Mouse (Mus musculus) T-cell, adult 66 days (primary cell): ENCODE measurements around the gene Nelfb. TPM values are rescaled to one million over a fixed set of nuclear protein-coding genes. Genes with fewer than 3 reads are reported as not detected.

Source experiments
- total RNA-seq, 2 experiments: library from RNA; stranded (reverse); gene quantifications; 3 replicates in 1 of 2; 4 replicates in 1 of 2; pipeline ENCODE4 v1.2.4; 2023

Gene Nelfb
- total RNA-seq, result 10 to 100 TPM; 74.8 to 89.9 TPM

DNA sequence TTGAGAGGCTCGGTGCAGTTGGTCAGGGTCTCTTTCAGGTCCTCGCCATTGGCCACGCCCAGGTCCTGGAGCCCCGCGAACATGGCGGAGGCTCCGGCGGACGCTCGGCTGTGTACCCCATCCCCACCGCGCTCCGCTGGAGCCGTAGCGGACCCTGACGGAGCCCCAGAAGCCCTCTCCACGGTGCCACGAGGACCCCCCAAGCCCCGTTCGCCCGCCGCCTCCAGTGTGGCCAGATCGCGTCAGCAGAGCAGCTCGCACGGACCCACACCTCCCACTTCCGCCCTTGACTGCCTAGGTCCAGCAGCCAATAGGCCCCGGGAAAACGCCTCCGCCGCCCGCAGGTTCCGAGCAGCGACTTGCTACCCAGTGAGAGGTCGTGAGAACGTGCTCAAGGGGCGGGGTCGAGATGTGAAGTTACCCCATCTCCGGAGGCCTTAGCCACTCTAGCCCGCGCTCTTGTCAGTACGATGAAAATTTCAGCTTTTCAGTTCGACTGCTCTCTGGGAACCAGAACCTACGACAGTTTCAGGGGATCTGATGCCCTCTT is at the start of gene Nelfb:
Gene Nelfb (minus strand): TSS at position 369 of the 550 bp plus-strand sequence.

DNA sequence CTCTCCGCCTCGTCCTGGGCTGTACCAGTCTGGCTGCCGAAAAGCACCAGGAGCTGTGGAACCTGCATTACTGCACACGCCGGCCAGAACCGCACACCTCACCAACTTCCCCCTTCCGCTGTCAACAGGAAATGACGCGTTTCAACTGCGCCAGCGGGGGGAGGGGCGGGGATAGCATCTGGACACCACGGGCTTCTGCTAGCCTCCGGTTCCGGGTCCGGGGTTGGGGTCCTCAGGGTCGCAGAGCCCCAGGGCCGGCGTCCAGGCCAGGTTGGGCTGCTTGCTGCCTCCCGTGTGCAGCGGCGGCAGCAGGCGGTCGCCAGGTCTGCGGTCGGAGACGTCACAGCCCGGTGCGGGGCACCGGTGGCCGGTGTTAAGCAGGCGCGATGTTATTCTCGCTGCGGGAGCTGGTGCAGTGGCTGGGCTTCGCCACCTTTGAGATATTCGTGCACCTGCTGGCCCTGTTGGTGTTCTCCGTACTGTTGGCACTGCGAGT is 44.0 kb upstream of the Nelfb start, which contains the start of gene Tmem203:
Gene Tmem203 (plus strand): TSS at position 156 of the 496 bp plus-strand sequence.

DNA sequence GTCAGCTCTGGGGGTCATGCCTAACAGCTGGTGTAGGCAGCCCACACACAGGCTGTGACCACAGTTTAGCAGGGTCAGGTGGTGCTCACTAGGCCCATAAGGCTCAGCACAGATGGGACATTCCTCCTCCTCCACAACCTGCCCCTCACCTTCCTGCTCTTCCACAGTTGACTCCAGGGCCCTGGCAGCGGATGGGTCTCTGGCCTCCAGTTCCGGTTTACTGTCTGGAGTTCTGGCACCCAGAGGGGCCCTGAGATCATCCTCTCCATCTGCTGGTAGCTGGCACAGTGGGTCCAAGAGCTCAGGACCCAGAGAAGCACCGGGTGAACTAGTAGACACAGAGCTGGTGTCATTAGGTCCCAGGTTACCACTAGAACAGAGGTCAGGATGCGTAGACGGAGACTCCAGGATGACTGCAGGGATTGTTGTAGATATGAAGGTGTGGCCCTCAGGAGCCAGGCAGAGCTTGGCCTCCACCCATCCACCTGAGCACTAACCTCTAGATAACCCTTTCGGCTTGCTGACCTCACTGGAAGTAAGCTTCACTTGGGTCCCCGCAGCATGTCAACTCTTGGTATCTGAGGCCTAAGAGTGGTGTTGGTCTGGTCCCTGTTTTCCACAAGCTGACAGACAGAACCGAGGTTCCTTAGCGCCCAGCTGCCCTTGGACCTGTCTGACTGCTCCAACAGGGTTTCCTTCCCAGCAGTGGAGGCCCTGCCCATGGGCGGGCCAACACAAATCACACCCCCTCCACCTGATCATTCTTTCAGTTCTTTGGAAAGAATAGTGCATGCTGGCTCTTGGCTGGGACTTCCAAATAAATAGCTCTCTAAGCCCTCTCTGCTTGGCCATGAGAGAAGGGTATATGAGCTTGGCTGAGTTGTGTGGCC is 35.1 kb upstream of the Nelfb start, which contains the start of gene AL732309.1:
Gene AL732309.1 (minus strand): TSS at position 681 of the 890 bp plus-strand sequence.

DNA sequence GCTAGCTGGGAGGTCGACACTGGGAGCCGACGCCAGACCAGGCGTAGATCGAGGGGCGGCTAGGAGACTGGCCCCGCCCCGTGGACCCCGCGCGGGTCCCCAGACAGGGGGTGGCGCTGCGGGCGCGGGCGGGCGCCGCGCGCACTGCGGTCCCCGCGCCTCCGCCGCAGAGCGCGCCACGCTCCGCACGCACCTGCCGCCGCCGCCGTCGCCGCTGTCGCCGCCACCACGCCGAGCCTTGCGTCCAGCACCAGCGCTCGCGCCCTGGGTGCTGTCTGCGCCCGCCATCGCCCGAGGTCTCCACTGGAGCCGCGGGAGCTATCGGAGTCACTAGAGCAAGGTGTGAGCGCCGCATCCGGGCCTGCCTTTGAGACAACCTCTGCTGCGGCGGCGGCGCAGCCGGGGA is 30.8 kb upstream of the Nelfb start, which contains the start of the genes Rnf208 and Cysrt1:
Gene Rnf208 (plus strand): TSS at position 155 of the 406 bp plus-strand sequence.
Gene Cysrt1 (minus strand): TSS at position 352 of the 406 bp plus-strand sequence.

DNA sequence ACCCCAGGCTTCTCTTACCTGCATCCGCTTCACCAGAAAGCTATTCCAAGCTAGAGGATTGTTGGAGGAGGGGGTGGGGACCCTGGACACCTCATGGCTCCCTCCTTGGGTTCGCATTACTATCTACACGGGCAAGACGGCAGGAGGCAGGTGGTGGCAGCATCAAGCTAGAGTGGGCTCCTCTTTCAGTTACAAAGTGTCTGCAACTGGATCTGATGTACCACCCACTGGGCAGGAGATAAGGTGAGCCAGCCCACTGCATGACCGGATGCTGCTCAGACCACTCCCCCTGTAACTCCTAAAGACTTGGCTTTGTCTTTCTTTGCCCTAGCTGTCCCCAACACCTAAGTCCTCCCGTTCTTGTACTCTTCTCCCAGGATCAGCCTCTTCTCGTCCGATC is 25.3 kb upstream of the Nelfb start, which contains the start of gene Rnf224:
Gene Rnf224 (minus strand): TSS at position 174 of the 400 bp plus-strand sequence.

DNA sequence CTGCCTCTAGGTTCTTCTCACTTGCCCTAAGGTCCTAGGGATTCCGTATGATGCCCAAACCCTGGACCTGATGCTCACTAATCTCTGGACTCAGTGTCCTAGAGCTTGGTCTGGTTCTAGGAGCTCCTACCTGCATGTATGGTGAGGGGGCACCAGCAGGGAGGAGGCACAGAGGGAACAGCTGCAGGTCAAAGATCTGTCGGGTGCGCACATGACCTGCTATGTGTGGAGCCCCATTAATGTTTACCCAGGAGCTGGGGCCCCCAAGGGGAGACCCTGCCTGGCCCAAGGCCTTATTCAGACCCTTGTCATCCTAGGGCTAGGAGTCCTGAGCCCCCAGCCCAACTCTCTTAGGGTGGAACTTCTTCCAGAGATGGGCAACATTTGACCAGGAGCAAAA is 22.8 kb upstream of the Nelfb start, which contains the start of gene Slc34a3:
Gene Slc34a3 (minus strand): TSS at position 315 of the 400 bp plus-strand sequence.

DNA sequence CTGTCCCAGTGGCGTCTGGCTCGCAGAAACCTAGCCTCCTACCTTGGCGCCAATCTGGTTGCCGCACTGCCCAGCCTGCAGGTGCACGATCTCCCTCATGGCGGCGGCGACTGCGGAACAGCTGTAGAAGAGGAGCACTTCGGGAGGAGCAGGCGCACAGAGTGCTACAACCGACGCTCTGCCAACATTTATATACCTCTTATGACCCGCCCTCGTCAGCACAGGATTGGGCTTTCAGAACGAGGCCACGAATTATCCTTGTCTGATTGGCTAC is 13.1 kb upstream of the Nelfb start, which contains the start of gene Tubb4b:
Gene Tubb4b (minus strand): TSS at position 211 of the 274 bp plus-strand sequence.

DNA sequence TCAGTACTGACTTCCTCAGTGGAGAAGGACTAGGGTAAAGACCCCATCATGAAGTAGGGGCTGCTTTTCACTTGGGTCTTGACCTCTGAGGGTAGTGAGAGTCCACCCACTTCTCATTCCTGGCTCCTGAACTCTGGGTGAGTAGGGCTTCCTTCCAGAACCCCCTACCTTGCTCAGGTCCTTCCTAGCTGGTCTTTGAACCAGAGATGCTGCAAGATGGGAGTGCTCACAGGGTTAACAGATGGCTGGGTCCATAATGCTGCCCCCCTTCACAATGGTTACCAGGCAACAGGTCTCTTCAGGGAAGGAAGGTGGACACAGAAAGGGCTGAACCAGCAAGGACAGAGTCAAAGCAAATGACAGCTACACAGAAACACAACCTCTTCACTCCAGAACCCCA is 7.2 kb upstream of the Nelfb start, which contains the start of gene Fam166a:
Gene Fam166a (plus strand): TSS at position 301 of the 400 bp plus-strand sequence.

DNA sequence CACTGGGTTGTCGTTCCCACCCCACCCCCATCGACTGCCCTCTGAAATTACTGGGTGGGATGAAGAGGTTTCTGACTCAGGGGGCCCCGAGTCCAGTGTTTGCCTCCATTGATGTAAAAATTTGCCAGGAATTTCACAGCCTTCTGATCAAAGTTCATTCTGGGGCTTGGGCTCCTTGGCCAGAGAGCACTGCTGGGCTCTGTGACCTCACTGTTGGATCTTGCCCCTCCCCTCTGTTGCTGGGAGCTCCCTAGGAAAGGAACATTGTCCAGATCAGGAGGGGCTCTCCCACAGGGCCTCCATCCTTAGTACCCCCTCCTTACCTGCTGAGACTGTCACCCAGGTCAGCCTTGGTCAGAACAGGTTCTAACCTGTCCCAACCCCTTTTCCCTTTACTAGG is 3.2 kb upstream of the Nelfb start, which contains the start of gene Stpg3:
Gene Stpg3 (minus strand): TSS at position 194 of the 400 bp plus-strand sequence.

DNA sequence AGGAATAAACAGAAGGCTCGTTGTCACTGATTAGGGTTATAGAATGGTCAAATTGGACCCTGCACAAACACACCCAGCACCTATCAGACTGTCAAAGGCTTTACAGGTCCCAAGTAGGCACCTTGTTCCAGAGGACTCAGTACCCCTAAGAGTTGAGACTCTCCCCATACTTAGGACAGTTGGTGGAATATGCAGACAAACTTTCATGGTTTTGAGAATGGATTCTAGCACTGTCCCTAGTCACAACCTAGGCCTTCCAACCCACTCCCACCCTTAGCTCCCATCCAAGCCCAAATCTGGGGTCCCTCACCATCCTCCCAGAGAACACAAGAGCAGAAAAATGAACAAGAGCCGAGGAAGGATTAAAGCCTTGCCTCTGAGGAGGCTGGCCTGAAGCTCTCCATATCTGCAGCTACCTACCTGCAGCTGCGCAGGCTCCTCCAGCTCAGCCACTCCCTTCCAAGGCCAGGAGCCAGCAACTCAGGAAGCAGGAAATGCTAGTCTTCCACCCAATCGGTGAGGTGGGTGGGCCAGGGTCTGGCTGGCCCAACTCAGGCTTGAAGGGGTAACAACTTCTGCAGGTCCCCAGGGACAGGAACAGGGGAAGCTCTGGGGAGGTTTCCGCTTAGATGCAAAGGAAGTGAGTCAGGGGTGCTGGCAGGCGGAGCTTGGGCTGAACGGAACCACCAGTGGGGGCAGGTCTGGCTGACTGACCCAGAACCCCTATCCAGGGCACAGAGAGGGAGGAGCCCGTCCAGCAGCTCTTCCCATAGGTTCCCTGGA is 14.9 kb downstream of the Nelfb start, which contains the start of gene Tor4a:
Gene Tor4a (minus strand): TSS at position 715 of the 783 bp plus-strand sequence.

DNA sequence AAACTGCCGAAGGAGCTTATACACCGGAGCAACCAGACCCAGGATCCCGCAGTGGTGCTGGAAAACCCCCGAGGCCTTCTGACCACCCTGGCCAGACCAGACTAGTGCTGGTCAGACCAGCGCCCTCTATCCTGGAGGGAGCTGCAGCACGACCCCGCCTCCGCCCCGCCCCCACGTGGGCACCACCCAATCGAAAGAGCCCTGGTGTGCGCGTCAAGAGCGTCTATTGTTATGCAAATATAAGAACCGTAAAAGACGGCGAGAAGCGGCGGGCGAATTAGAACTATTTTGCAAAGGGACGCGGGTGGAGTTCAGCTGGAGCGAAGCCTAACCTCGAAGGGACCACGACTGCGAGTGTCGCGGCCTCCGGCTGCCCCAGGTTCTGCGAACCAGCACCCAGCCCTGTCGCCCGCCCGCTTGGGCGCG is 30.8 kb downstream of the Nelfb start, which contains the start of gene Nrarp:
Gene Nrarp (plus strand): TSS at position 281 of the 426 bp plus-strand sequence.

Other genes with a start within 250 kb of the Nelfb start
- gene Dph7, start 249.1 kb downstream of the Nelfb start, total RNA-seq, result 10 to 100 TPM; 17.4 to 20.0 TPM
- 10 to 100 TPM; 25.7 to 26.7 TPM for gene Mrpl41, start 236.4 kb downstream of the Nelfb start, total RNA-seq
- gene Pnpla7, start 235.5 kb downstream of the Nelfb start, total RNA-seq, result 100 to 1,000 TPM; 165 to 168 TPM
- gene Nsmf, start 157.1 kb downstream of the Nelfb start, total RNA-seq, result 10 to 100 TPM; 26.3 to 27.9 TPM
- not detected for gene Entpd8, start 131.2 kb downstream of the Nelfb start, total RNA-seq
- under 1 TPM; 0.35 to 0.71 TPM for gene Noxa1, start 116.3 kb downstream of the Nelfb start, total RNA-seq
- gene Nrarp, start 30.7 kb downstream of the Nelfb start, total RNA-seq, result 1 to 10 TPM; 2.8 to 5.0 TPM
- gene Tor4a, start 14.6 kb downstream of the Nelfb start, total RNA-seq, result 10 to 100 TPM; 35.7 to 39.1 TPM
- under 1 TPM in 1 of 2 experiments, not detected in 1; 0.50 TPM for gene Stpg3, start 3.1 kb upstream of the Nelfb start, total RNA-seq
- not detected for gene Fam166a, start 7.3 kb upstream of the Nelfb start, total RNA-seq
- gene Tubb4b, start 13.2 kb upstream of the Nelfb start, total RNA-seq, result 100 to 1,000 TPM; 122 to 138 TPM
- not detected for gene Slc34a3, start 22.9 kb upstream of the Nelfb start, total RNA-seq
- not detected for gene Rnf224, start 25.3 kb upstream of the Nelfb start, total RNA-seq
- gene Rnf208, start 30.8 kb upstream of the Nelfb start, total RNA-seq, result 1 to 10 TPM in 1 of 2 experiments, under 1 TPM in 1; 0.82 to 1.4 TPM
- not detected for gene Cysrt1, start 31.0 kb upstream of the Nelfb start, total RNA-seq
- 10 to 100 TPM in 1 of 2 experiments, 1 to 10 TPM in 1; 9.0 to 11.1 TPM for gene AL732309.1, start 35.4 kb upstream of the Nelfb start, total RNA-seq
- 10 to 100 TPM; 16.7 to 17.9 TPM for gene Tmem203, start 44.0 kb upstream of the Nelfb start, total RNA-seq
- gene Tprn, start 51.1 kb upstream of the Nelfb start, total RNA-seq, result 10 to 100 TPM; 15.9 to 22.1 TPM
- gene Ssna1, start 60.9 kb upstream of the Nelfb start, total RNA-seq, result 10 to 100 TPM; 43.8 to 45.5 TPM
- gene Anapc2, start 61.0 kb upstream of the Nelfb start, total RNA-seq, result 100 to 1,000 TPM; 108 to 110 TPM
- gene Tmem210, start 76.7 kb upstream of the Nelfb start, total RNA-seq, result not detected
- not detected for gene Lrrc26, start 78.4 kb upstream of the Nelfb start, total RNA-seq
- gene Grin1, start 107.7 kb upstream of the Nelfb start, total RNA-seq, result not detected
- gene Man1b1, start 120.8 kb upstream of the Nelfb start, total RNA-seq, result 10 to 100 TPM; 46.4 to 46.6 TPM
- gene Dpp7, start 144.9 kb upstream of the Nelfb start, total RNA-seq, result 10 to 100 TPM; 10.7 to 22.7 TPM
- 10 to 100 TPM in 1 of 2 experiments, 1 to 10 TPM in 1; 8.9 to 12.4 TPM for gene Uap1l1, start 154.2 kb upstream of the Nelfb start, total RNA-seq
- 1 to 10 TPM in 1 of 2 experiments, under 1 TPM in 1; 0.39 to 2.7 TPM for gene Sapcd2, start 160.8 kb upstream of the Nelfb start, total RNA-seq
- not detected for gene Entpd2, start 184.4 kb upstream of the Nelfb start, total RNA-seq
- gene Npdc1, start 187.9 kb upstream of the Nelfb start, total RNA-seq, result 1 to 10 TPM; 3.3 to 3.8 TPM
- under 1 TPM; 0.39 to 0.73 TPM for gene Fut7, start 211.8 kb upstream of the Nelfb start, total RNA-seq
- 10 to 100 TPM; 82.9 to 83.2 TPM for gene Abca2, start 217.2 kb upstream of the Nelfb start, total RNA-seq
- gene Clic3, start 245.3 kb upstream of the Nelfb start, total RNA-seq, result 1 to 10 TPM in 1 of 2 experiments, not detected in 1; 1.4 TPM
- 10 to 100 TPM; 71.5 to 79.3 TPM for gene Paxx, start 249.6 kb upstream of the Nelfb start, total RNA-seq